Mouse (Mus musculus): ENCODE measurements around the gene Tmem120a.

The Tmem120a gene

GRCm38 (mm10) chr5:135724536-135725322 lies 19.5 kb downstream of the Tmem120a start:
- TF ChIP-seq GATA4 (IDR thresholded peaks at IDR 0.05; ENCODE audit: insufficient replicate concordance, low read length): no peak

- TF ChIP-seq GATA4 (IDR thresholded peaks at IDR 0.05; ENCODE audit: insufficient replicate concordance, low read length): no peak
These were observed 21.0 kb downstream of the Tmem120a start for GRCm38 (mm10) chr5:135723165-135723751.

- TF ChIP-seq GATA4 (IDR thresholded peaks at IDR 0.05; ENCODE audit: insufficient replicate concordance, low read length): no peak
These were observed 22.1 kb downstream of the Tmem120a start for GRCm38 (mm10) chr5:135722121-135722520.

- no peak for TF ChIP-seq GATA4 (IDR thresholded peaks at IDR 0.05; ENCODE audit: insufficient replicate concordance, low read length)
These were observed 23.2 kb downstream of the Tmem120a start for GRCm38 (mm10) chr5:135721076-135721475.

GRCm38 (mm10) chr5:135720121-135720520 lies 24.1 kb downstream of the Tmem120a start:
- TF ChIP-seq GATA4 (IDR thresholded peaks at IDR 0.05; ENCODE audit: insufficient replicate concordance, low read length): no peak

- no peak for TF ChIP-seq GATA4 (IDR thresholded peaks at IDR 0.05; ENCODE audit: insufficient replicate concordance, low read length)
These were observed 24.6 kb downstream of the Tmem120a start for GRCm38 (mm10) chr5:135719586-135720120.

GRCm38 (mm10) chr5:135715624-135716023 lies 28.6 kb downstream of the Tmem120a start:
- TF ChIP-seq GATA4 (IDR thresholded peaks at IDR 0.05; ENCODE audit: insufficient replicate concordance, low read length): no peak

- TF ChIP-seq GATA4 (IDR thresholded peaks at IDR 0.05; ENCODE audit: insufficient replicate concordance, low read length): peak; percentile 48; the same call in 1 of the 2 replicates
These were observed 30.6 kb downstream of the Tmem120a start for GRCm38 (mm10) chr5:135713441-135714218.

- TF ChIP-seq GATA4 (IDR thresholded peaks at IDR 0.05; ENCODE audit: insufficient replicate concordance, low read length): no peak
These were observed 31.4 kb downstream of the Tmem120a start for GRCm38 (mm10) chr5:135712803-135713202.

GRCm38 (mm10) chr5:135711582-135712355 lies 32.5 kb downstream of the Tmem120a start:
- TF ChIP-seq GATA4 (IDR thresholded peaks at IDR 0.05; ENCODE audit: insufficient replicate concordance, low read length): no peak

- no peak for TF ChIP-seq GATA4 (IDR thresholded peaks at IDR 0.05; ENCODE audit: insufficient replicate concordance, low read length)
These were observed 33.5 kb downstream of the Tmem120a start for GRCm38 (mm10) chr5:135710599-135711214.

- TF ChIP-seq GATA4 (IDR thresholded peaks at IDR 0.05; ENCODE audit: insufficient replicate concordance, low read length): no peak
These were observed 34.5 kb downstream of the Tmem120a start for GRCm38 (mm10) chr5:135709716-135710115.

- TF ChIP-seq GATA4 (IDR thresholded peaks at IDR 0.05; ENCODE audit: insufficient replicate concordance, low read length): no peak
These were observed 36.4 kb downstream of the Tmem120a start for GRCm38 (mm10) chr5:135707855-135708254.

- no peak for TF ChIP-seq GATA4 (IDR thresholded peaks at IDR 0.05; ENCODE audit: insufficient replicate concordance, low read length)
These were observed 37.2 kb downstream of the Tmem120a start for GRCm38 (mm10) chr5:135707039-135707438.
